19 mouse cellular contexts compared by ENCODE assay signal in genomic region chr13:92847336-92847735, GRCm38 (mm10). TPM values are rescaled to one million over a fixed set of nuclear protein-coding genes. Genes with fewer than 3 reads are reported as not detected.
DNase-seq lines count a peak whose midpoint lies in the region; ATAC-seq and TF ChIP-seq lines count a peak whose summit lies in the region.
"Had no signal": no experiment of that assay in that cellular context is flagged by ENCODE, and none has a peak within 500 bp of the region (broad histone marks: within the 10 kb centered on the region; RNA-seq: fewer than 3 reads in every experiment).

No protein-coding gene starts in this region.

- H3K9me3 ChIP-seq in liver, embryonic 12.5 days (replicated peaks), result no peaks in the 10 kb centered on the region
- H3K9me3 ChIP-seq in liver, postnatal 0 days (ENCODE audit: low read length), result no peaks in the 10 kb centered on the region
- H3K9me3 ChIP-seq in liver, embryonic 13.5 days (replicated peaks), result no peaks in the 10 kb centered on the region
- no peaks in the 10 kb centered on the region for H3K9me3 ChIP-seq in forebrain, embryonic 10.5 days
- H3K9me3 ChIP-seq: embryonic facial prominence, embryonic 10.5 days; heart, embryonic 13.5 days; hindbrain, embryonic 15.5 days had no signal

- DNase-seq in liver, postnatal 0 days, result no peak
- DNase-seq in liver, embryonic 13.5 days, result no peak
- DNase-seq in forebrain, embryonic 10.5 days (ENCODE audit: extremely low spot score, low spot score), result no peak
- DNase-seq in kidney, adult 8-10 months, result no peak
- DNase-seq: adrenal gland, postnatal 14 days; cerebellum, adult 18-20 months; cerebellum, adult 9-11 months; cerebellum, postnatal 36 days; gastrocnemius, adult 2 months; gastrocnemius, postnatal 25 days; heart, postnatal 36 days had no signal

- H3K27ac ChIP-seq in liver, embryonic 12.5 days, result peak overlapping the region; percentile 68
- no peak overlapping the region for H3K27ac ChIP-seq in liver, postnatal 0 days (ENCODE audit: low read depth)
- H3K27ac ChIP-seq in liver, embryonic 13.5 days, result peak overlapping the region; percentile 68
- H3K27ac ChIP-seq in forebrain, embryonic 10.5 days, result no peak overlapping the region
- H3K27ac ChIP-seq: embryonic facial prominence, embryonic 10.5 days; gastrocnemius, adult 2 months; heart, embryonic 13.5 days; hindbrain, embryonic 15.5 days had no signal

- peaks cover 34% of the 10 kb centered on the region for H3K4me1 ChIP-seq in liver, embryonic 12.5 days
- H3K4me1 ChIP-seq in liver, postnatal 0 days (ENCODE audit: insufficient read depth), result peaks cover 9% of the 10 kb centered on the region
- H3K4me1 ChIP-seq in liver, embryonic 13.5 days (replicated peaks), result peaks cover 32% of the 10 kb centered on the region
- peaks cover 14% of the 10 kb centered on the region for H3K4me1 ChIP-seq in forebrain, embryonic 10.5 days

- WGBS in liver, embryonic 12.5 days (ENCODE audit: insufficient replicate concordance), result 44% methylated on average over 7 of the region's 7 CpGs
- 73% methylated on average over 7 of the region's 7 CpGs for WGBS in liver, postnatal 0 days (ENCODE audit: insufficient replicate concordance)
- whole genome bisulfite sequencing in liver, embryonic 13.5 days (ENCODE audit: insufficient replicate concordance), result 38% methylated on average over 7 of the region's 7 CpGs
- 95% methylated on average over 7 of the region's 7 CpGs for WGBS in forebrain, embryonic 10.5 days

- TF ChIP-seq CTCF in liver, postnatal 0 days (IDR thresholded peaks at IDR 0.05; ENCODE audit: low read depth), result no peak

- H3K27me3 ChIP-seq in liver, embryonic 12.5 days (replicated peaks), result peaks cover under 1% of the 10 kb centered on the region
- no peaks in the 10 kb centered on the region for H3K27me3 ChIP-seq in liver, postnatal 0 days (ENCODE audit: insufficient read depth, low read length)
- no peaks in the 10 kb centered on the region for H3K27me3 ChIP-seq in liver, embryonic 13.5 days
- H3K27me3 ChIP-seq in forebrain, embryonic 10.5 days (ENCODE audit: poor library complexity, severe bottlenecking), result no peaks in the 10 kb centered on the region
- H3K27me3 ChIP-seq: CH12.LX; heart, embryonic 13.5 days; hindbrain, embryonic 15.5 days had no signal

- H3K4me2 ChIP-seq in liver, embryonic 12.5 days, result peak overlapping the region; percentile 40
- no peak overlapping the region for H3K4me2 ChIP-seq in liver, postnatal 0 days (ENCODE audit: low read depth, low read length)
- peak overlapping the region; percentile 28 for H3K4me2 ChIP-seq in liver, embryonic 13.5 days
- H3K4me2 ChIP-seq: heart, embryonic 13.5 days; hindbrain, embryonic 15.5 days had no signal

- ATAC-seq in liver, embryonic 12.5 days, result no peak
- ATAC-seq in liver, postnatal 0 days, result no peak
- ATAC-seq in liver, embryonic 13.5 days (ENCODE audit: low read depth), result 0 out of 2 replicates have a peak, but pooled peaks have one; percentile 28
- 0 out of 2 replicates have a peak, but pooled peaks have one; percentile 23 for ATAC-seq in megakaryocyte progenitor cell, adult 5-6 weeks (replicated peaks; ENCODE audit: poor library complexity)
- ATAC-seq: forebrain, embryonic 14.5 days had no signal

- H3K9ac ChIP-seq in liver, embryonic 12.5 days, result no peak overlapping the region
- no peak overlapping the region for H3K9ac ChIP-seq in liver, postnatal 0 days (replicated peaks)
- H3K9ac ChIP-seq in liver, embryonic 13.5 days, result no peak overlapping the region
- H3K9ac ChIP-seq: heart, embryonic 13.5 days; hindbrain, embryonic 15.5 days had no signal

- H3K4me3 ChIP-seq in liver, embryonic 12.5 days, result no peak overlapping the region
- no peak overlapping the region for H3K4me3 ChIP-seq in liver, postnatal 0 days (ENCODE audit: low read depth, low read length)
- no peak overlapping the region for H3K4me3 ChIP-seq in liver, embryonic 13.5 days (replicated peaks)
- no peak overlapping the region for H3K4me3 ChIP-seq in forebrain, embryonic 10.5 days
- H3K4me3 ChIP-seq: embryonic facial prominence, embryonic 10.5 days; gastrocnemius, adult 2 months; heart, embryonic 13.5 days; hindbrain, embryonic 15.5 days had no signal

- no peak for TF ChIP-seq EP300 in liver, postnatal 0 days (IDR thresholded peaks at IDR 0.05; ENCODE audit: low read depth)

- peaks cover 45% of the 10 kb centered on the region for H3K36me3 ChIP-seq in liver, embryonic 12.5 days
- H3K36me3 ChIP-seq in liver, postnatal 0 days (replicated peaks; ENCODE audit: insufficient read depth, low read length), result peaks cover 19% of the 10 kb centered on the region
- peaks cover 36% of the 10 kb centered on the region for H3K36me3 ChIP-seq in liver, embryonic 13.5 days
- peaks cover 49% of the 10 kb centered on the region for H3K36me3 ChIP-seq in forebrain, embryonic 10.5 days (replicated peaks)

RNA-seq across cellular contexts. Expression of gene Mtx3, which starts 2.8 kb away (rescaled TPM):
- 1.1 TPM in 2 replicates for polyA plus RNA-seq in liver, embryonic 12.5 days (2016; fragmentation: Nextera tagmentation; extraction: Ambion mirVana)
- polyA plus RNA-seq in liver, postnatal 0 days (2015; fragmentation: Nextera tagmentation; extraction: Ambion mirVana), result 0.77 and 0.81 TPM in 2 replicates
- polyA plus RNA-seq in liver, embryonic 13.5 days (2015; fragmentation: Nextera tagmentation; extraction: Ambion mirVana), result 0.83 and 0.85 TPM in 2 replicates
- total RNA-seq in megakaryocyte progenitor cell, adult 5-6 weeks (2015), result 6.5 and 10.8 TPM in 2 replicates
- 7.1 and 9.6 TPM in 2 replicates for total RNA-seq in megakaryocyte progenitor cell, adult 5-6 weeks (2017)
- 2.9 and 3.2 TPM in 2 replicates for polyA plus RNA-seq in forebrain, embryonic 10.5 days (2016; fragmentation: Nextera tagmentation; extraction: Ambion mirVana)

RNA-seq across cellular contexts. Expression of gene Thbs4, which starts 52.7 kb away (rescaled TPM):
- 0.13 and 0.17 TPM in 2 replicates for polyA plus RNA-seq in liver, embryonic 12.5 days (2016; fragmentation: Nextera tagmentation; extraction: Ambion mirVana)
- polyA plus RNA-seq in liver, postnatal 0 days (2015; fragmentation: Nextera tagmentation; extraction: Ambion mirVana), result 0.06 and 0.19 TPM in 2 replicates
- polyA plus RNA-seq in liver, embryonic 13.5 days (2015; fragmentation: Nextera tagmentation; extraction: Ambion mirVana), result 0.23 and 0.30 TPM in 2 replicates
- not detected in 2 replicates for total RNA-seq in megakaryocyte progenitor cell, adult 5-6 weeks (2015)
- 0.30 TPM in 1 of 2 replicates, not detected in the other for total RNA-seq in megakaryocyte progenitor cell, adult 5-6 weeks (2017)
- polyA plus RNA-seq in forebrain, embryonic 10.5 days (2016; fragmentation: Nextera tagmentation; extraction: Ambion mirVana), result 2.3 and 2.8 TPM in 2 replicates
- total RNA-seq: CH12.LX; granulocyte monocyte progenitor cell, adult 5-6 weeks had no signal

Comparison
In these comparisons a context has a peak if more than half of its experiments do, and no peak if none do; other contexts are left out.
1. ATAC-seq: peak in liver, embryonic 13.5 days (single experiment) and megakaryocyte progenitor cell, adult 5-6 weeks (single experiment); none in liver, embryonic 12.5 days (single experiment) and liver, postnatal 0 days (single experiment).
2. H3K27ac ChIP-seq: peak in liver, embryonic 12.5 days (single experiment) and liver, embryonic 13.5 days (single experiment); none in liver, postnatal 0 days (single experiment) and forebrain, embryonic 10.5 days (single experiment).